Mouse (Mus musculus): ENCODE measurements at regions not wholly inside any gene's neighbourhood (a gene's known extent, or its start where the extent isn't known, plus 50 kb on each side); places are given as distances from the start of the nearest gene placed in this dataset.

DNA sequence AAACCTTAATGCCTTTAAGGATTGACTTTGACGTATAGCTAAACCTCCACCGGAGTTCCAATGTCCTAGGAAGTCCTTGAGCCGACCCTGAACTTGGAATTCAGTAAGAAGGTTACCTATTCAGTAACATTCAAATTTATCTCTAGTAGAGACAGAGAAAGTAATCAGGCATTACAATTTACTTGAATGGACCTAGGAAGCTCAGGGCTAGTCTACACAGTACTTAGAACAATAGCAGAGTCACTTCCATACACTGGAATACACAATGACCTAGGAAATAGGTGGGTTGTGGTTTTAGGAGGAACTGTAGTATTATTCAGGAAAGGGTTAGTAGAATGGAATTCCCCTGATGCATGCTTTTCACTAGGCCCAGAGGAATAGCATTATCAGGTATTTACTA, 179.2 kb upstream of the Tas2r134 start:
- DNase-seq (ENCODE audit: low spot score in 2 of 2): no peak

DNA sequence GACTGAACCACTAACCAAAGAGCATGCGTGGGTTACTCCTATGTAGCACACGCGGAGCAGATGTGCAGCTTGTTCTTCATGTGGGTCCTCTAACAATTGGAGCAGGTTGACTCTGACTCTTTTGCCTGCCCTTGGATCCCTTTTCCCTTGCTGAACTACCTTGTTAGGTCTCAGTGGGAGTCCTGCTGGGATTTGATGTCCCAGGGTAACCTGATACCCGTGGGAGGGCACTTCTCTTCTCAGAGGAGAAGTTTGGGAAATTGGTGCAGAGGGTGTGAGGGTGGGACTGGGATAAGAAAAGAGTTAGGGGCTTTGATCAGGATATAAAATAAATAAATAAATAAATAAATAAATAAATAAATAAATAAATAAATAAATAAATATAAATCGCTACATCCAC, 179.7 kb upstream of the Tas2r134 start:
- no peak for DNase-seq (ENCODE audit: low spot score in 2 of 2)

DNA sequence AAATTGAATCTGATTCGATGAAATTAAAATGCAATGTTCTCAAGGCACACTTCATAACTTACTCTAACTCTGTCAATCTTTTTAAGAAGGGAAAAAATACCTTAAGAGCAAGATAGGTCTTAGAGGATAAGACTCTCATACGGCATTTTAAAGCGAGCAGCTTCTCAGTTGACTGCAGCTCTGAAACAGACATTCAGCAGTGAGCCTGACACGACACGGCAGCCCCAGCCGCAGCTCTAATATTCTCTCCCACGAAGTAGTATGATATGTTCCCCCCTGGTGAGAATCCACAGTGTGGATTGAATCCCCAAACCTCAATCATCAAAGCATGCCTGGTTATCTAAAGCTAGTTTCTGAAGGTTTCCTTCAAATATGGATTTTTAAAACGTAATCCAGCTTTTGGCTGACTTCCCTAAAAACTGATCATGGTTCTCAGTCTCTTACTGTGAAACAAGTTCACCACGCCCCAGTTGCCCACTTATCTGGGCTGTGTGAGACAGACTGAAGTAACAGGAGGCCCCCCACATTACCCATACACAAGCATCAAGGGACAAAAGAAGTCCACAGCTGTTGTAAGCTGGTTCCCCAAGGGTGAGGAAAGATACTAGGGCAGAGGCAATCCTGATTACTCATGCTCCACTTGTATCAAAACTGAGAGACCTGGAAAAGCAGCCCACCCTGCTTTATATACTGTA, 182.8 kb upstream of the Tas2r134 start:
- DNase-seq (ENCODE audit: low spot score in 2 of 2): no peak

DNA sequence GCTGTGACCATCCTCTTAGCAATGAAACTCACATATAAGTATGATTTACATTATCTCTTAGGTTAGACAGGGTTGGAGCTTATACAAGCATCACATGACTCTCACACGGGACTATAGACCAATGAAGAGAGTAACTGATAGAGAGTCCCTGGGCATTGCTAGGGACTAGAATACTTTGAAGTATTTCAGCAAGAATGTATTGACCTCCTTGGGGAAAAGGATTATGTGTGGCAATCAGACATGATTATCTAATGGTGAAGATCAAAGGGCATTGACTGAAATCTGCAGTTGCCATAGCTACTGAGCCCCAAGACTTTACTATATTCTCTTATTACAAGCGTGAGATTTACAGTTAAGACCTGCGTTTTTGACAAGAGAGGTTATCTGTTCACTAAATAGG, 183.4 kb upstream of the Tas2r134 start:
- no peak for DNase-seq (ENCODE audit: low spot score in 2 of 2)

DNA sequence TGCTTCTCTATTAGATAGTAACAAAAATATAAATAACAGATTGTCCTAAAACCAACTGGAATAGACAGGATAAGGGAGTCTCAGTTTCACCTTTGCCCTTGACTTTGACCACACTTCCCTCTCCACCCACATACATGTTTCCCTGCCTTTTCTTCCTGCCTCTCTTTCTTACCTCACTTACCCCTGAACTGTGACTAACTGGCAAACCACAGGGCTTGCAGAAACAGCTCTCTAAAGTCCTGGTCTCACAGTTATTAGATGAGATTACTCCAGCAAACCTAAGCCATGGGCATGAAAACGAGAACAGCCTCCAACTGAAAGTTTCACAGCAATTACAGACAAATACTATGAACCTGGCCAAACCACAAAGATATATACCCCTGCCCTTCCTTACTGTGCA, 188.3 kb upstream of the Tas2r134 start:
- no peak for DNase-seq (ENCODE audit: low spot score in 2 of 2)

DNA sequence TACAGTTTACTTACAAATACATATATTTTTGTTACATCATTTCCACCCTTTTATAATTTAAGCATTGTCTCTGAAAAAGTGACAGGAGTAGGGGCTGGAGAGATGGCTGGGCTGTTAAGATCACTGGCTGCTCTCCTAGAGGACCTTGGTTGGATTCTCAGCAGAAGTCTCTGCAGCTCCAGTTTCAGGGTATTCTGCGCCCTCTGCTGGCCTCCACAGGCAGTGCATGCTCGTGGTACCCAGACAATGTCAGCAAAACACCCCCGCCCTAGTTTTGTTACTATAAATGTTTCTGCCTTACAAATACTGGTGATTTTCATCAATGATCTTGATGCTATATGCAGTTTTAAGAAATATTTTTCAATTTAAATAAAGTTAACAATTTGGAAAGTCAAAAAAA, 190.7 kb upstream of the Tas2r134 start:
- no peak for DNase-seq (ENCODE audit: low spot score in 2 of 2)

DNA sequence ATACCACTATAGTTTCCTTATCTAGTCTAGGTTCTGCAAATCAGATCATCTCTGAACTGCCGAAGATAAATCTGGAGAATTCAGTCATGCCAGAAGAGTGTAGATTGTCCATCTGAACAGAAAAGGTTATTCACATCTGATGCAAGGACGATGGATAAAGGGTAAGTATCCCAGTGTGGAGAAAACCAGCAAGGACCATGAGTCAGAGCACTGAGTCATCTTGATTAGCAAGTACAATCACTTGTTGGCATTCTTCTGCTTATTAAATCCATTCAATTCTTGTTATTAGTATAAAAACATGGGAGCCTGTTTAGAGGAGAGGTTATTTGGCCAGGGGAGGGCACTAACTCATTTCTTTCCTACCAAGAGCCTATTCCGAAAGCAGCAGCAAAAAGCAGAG, 195.7 kb upstream of the Tas2r134 start:
- DNase-seq (ENCODE audit: low spot score in 2 of 2): no peak

DNA sequence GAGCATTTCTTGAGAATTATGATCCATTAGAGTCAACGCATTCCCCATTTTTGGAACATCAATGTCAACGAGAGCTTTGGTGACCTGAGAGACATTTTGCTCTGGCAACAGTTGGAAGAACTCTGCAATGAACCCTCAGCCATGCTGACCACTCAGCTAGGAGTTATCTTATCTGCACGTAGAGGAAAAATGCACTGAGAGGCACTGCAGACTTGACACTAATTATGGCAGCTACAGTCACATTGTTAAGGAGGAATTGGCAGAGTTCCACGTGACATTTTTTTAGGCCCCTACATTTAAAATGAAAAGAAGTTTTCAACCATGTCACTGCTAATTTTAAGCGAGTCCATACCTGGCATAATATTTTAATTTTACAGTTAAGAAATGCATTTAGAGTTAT, 197.6 kb upstream of the Tas2r134 start:
- no peak for DNase-seq (ENCODE audit: low spot score in 2 of 2)

DNA sequence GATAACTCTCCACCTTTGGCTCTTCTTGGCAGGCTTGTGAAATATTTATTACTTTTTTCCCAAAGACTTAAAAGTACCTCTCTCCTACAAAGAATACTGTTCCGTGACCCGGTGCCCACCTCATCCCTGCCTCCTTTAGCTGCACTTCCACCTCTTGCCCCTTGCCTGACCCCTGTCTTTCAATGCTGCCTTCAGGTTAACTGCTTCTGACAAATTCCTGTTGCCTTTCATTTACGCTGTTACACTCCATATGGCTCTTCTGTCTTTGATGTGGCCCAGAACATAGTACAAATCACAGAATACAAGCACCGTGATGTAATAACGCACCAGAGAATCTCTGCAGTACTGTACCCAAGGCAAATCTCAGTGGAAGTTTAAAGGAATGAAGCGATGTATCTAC, 204.9 kb upstream of the Tas2r134 start:
- DNase-seq (ENCODE audit: low spot score in 2 of 2): no peak

DNA sequence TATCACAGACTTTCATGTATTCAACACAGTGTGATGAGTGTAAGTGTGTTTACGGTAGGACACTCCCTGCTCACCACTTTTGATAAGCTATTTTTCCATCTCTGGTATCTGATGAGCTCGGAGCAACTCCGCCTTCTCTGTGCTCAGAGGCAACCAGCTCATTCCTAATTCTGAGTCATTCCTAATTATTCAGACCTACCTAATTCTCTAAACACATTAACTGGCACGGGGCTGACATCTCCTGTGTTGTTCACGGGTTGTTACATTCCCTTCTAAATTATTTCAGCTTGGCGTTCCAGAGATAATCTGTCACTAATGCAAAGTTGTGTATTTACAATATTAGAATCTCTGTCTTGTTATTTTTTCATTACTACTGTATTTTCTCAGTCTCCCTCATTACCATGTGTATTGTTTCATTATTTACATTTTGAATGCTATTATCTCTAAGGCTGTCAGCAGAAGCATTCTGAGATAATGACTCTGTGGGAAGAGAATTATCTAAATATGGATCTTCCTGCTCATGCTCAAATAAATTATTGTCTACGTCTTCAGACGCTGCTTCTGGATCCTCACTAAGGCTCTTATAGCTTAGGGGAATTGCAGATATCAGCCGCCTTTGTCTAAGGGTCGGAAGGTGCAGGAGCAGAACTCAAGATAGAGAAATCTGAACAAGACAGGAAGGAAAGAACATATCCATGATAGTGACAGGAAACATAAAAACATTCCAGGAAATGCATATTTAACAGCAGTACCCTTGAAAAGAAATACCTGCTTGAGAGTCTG, 209.2 kb upstream of the Tas2r134 start:
- no peak for DNase-seq (ENCODE audit: low spot score in 2 of 2)

DNA sequence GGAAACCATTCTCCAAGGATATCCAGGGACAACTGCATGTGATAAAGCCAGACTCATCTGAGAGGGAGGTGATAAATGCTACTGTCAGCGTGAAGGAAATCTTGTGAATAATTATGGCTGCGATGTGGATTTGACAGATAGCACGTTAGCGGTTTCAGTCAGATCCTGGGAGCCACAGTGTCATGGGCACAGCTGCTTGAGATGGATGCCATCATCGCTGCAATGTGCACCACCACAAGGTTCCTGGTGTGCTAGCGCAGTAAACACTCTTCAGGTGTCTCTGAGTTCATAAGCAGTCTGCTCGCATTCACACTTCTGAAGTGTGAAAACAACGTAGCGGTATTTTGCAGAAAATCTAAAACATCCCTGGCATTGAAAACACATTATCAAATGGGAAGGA, 238.9 kb upstream of the Tas2r134 start:
- DNase-seq (ENCODE audit: low spot score in 2 of 2): peak in 1 of 2 experiments; percentile 15

DNA sequence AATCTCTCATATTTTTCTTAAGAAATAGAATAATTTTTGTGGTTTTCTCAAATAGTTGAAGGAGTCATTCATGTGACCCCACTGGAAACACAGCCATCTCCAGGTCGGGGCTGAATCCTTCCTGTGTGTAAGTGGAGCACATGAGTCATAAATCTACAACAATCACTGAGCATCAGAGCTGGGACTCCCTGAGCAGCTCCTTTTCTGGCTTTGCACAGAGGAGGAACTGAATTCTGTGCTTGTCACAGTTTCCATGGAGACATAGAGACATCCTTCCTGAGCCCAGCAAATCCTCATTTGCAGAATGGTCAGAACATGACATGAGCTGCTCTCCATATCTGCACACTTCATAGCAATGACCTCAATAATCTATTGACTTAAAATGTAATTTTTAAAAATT, 238.2 kb upstream of the Rnd3 start:
- DNase-seq (ENCODE audit: low spot score in 2 of 2): no peak

DNA sequence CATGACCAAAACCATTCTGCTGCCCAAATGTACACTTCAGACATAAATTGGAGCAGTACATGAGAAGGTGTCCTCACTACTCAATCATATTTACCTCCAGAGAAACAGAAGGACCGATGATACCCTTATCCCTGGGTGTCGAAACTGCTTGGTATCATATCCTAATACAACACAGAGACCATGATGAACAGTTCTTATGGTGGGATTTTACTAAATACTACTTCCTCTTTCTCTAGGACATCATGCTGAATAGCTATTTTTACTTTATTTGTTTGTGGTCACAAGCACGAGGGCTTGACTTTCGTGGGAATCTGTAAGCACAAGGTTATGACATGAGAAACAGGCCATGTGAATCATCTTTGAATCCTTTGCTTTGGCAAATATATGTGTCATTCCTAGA, 227.7 kb upstream of the Rnd3 start:
- DNase-seq (ENCODE audit: low spot score in 2 of 2): no peak

DNA sequence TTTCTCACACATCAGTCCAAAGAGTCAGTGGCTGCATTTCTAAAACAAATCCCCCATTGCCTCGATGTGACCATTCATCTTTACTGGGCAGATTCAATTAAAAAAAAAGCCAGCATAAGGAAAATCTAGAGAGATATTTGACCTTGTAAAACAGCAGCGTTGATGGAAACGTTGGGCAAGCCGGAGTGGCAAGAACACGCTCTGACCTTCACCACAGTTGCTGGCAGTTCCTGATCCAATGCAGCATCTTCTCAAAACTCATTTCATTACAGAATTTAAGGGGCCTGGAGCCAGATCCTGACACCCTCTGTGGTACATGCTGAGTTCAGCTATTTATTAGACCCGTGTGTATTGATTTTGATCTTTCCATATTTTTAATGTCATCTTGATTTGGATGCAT, 225.7 kb upstream of the Rnd3 start:
- DNase-seq (ENCODE audit: low spot score in 2 of 2): no peak

DNA sequence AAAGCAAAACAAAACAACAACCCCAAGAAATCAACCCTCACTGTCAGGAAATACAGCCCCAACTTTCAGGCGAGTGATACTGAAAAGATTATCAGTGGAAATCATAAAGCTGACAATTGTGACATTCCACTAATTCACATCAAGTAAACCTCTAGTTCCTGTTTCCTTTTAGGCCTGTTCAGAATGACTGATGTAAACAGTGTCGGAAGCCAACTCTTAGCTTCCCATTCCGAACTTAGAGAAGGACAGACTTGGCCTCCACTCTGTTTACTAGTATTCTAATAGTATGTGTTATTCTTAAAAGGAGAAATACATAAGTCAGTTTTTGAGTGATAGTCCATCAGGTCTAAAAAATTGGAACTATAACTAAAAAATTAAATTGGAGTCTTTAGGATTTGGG, 223.9 kb upstream of the Rnd3 start:
- DNase-seq (ENCODE audit: low spot score in 2 of 2): no peak

DNA sequence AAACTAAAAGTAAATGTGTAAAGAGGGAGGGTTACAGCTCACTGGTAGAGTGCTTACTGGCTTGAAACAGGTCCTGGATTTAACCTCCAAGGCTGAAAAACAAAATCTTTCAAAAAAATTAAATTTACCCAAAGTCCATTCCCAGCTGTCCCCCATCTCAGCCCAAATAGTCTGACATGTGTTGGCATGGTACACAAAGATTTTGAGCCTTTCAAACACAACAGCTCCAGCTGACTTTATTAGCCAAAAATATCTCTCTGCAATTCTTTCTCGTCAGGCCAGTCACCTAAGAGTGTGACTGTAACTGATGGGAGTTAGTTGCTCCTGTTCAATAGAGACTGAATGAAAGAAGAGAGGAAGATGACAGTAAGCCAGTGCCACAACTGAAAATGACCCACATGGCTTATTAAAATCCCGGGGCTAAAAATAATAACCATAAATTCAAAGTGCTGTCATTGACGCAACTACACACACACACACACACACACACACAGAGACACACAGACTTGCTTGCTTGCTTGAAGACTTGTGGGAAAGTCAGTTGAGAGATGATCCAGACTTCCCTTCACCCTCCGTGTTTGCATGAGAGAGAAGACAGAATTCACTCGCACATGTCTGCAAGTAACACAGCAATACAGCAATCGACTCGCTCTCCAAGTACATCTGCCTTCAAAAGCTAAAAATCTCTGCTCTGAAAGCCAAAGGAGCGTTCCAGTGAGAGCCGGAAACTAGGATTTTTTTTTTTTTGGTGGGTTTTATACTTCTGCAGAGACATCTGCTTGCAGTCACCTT, 214.1 kb upstream of the Rnd3 start:
- DNase-seq (ENCODE audit: low spot score in 2 of 2): no peak

DNA sequence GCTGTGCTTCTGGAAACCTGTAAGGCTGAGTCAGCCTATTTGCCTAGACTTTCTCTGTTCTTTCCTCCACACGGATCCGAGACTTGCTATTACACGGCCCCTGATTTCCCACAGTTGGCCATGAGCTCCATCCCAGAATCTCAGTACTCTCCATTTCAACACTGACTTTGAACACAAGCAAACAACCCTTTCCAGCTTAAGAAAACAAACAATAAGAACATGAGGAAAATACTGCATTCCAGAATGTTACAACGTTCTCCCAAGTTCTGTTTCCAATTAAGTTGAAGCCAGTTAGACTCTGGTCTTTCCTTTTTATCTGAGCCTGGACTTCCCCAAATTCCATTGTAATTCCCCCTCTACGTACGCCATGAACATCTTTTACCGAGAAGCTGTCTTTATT, 206.4 kb upstream of the Rnd3 start:
- no peak for DNase-seq (ENCODE audit: low spot score in 2 of 2)

DNA sequence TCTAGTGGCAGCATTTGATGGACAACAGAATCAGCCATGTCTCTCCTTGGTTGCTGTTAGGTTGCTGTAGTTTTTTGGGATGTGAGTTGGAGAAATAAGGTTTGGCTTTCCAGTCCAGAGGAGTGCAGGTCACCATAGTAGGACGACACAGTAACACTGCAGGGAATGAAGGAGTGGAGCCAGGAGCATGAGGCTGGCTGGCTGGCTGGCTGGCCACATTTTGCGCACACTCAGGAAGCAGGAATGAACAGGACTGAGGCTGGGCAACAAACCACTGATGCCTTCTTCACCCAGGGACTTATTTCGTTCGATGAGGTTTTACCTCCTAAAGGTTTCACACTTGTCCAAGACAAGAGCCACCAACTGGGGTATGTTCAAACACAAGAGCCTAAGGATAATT, 205.9 kb upstream of the Rnd3 start:
- no peak for DNase-seq (ENCODE audit: low spot score in 2 of 2)

DNA sequence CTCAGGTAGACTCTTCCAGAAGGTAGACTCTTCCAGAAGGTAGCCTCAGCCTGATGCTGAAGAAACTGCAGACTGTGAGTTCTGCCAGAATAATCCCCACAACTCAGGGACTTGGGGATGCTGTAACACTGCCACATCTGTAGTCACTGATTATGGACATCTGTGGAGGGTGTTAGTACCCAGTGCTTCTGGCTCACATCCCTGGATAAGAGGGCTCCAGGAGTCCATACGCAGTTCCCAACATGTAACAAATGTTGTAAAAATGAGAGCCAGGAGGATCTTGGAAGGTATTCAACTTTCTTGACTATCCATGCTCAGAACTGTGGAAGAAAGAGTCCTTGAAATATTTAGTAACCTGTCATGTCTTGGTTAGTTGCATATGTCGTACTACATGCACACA, 200.7 kb upstream of the Rnd3 start:
- DNase-seq (ENCODE audit: low spot score in 2 of 2): no peak

DNA sequence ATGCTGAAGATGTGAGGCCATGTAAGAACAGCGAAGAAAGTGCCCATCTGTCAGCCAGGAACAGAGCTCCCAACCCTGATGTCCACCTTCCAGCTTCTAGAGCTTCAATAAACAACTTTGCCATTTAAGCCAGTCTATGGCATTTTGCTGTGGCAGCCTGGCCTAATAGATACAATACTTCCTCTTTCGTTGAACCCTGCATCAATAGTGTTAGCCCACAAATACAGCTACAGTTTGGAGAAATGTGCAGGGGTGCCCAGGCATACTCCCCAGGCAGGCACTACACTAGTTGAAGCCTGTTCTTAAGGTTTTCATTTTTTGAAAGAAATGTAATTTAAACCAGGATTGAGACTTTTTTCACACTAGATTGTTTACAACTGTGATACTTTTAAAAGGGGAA, 199.9 kb upstream of the Rnd3 start:
- DNase-seq (ENCODE audit: low spot score in 2 of 2): no peak

DNA sequence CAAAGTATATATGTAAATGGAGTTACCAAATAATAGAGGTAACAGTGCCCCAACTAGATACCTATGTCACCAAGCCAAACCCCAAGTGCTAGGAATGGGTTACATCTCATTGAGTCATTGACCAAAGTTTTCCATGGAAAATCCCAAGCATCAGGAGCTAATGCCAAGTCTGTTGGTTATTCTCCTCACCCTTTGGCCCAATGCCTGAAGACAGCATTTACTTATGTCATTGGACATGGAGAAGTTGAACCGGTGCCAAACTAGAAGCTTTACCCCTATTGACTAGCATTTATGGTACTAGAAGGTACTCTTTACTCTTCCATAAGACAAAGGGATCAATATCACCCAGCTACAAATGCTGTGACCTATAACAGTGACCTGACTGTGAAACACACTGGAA, 198.2 kb upstream of the Rnd3 start:
- no peak for DNase-seq (ENCODE audit: low spot score in 2 of 2)

DNA sequence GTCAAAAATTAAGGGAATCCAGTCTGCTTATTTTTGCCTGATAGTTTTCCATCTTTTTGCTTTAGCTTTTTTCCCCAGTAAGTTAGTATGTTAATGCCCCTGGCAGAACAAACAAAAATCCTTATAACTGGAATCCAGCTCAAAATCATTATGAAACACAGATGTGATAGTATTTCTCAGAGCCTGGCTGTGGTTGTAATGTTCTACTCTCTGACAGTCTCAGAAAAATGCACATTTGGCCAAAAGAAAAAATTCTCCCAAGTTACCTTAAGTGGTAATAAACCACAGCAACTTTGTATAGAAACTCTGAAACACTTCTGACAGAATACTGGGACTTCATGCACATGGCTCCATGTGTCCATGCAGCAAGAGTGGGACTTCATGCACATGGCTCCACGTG, 193.5 kb upstream of the Rnd3 start:
- DNase-seq (ENCODE audit: low spot score in 2 of 2): no peak

DNA sequence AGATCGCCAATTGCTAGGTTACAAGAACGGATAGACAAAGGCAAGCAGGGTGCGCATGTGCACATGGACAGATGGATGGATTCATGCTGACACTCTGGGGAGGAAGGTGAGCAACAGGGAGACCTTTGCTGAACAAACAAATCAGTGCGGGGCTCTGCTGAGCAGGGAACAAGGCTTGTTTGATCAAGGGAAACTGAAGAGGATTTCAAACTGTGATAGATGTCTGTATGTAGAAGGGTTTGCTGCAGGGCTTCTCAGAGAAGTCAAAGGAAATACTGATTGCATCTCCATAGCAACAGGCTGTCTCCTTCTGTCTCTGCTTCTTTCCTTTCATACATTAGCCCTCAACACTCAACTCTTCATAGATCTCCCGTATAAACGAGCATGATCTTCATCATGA, 185.5 kb upstream of the Rnd3 start:
- no peak for DNase-seq (ENCODE audit: low spot score in 2 of 2)
